Mouse (Mus musculus) heart, adult 11 months (tissue): ENCODE measurements at regions not wholly inside any gene's neighbourhood (a gene's known extent, or its start where the extent isn't known, plus 50 kb on each side); places are given as distances from the start of the nearest gene placed in this dataset.

Experiments
- DNase-seq: peaks from one replicate; pipeline ENCODE4 v3.0.0; 2022

DNA sequence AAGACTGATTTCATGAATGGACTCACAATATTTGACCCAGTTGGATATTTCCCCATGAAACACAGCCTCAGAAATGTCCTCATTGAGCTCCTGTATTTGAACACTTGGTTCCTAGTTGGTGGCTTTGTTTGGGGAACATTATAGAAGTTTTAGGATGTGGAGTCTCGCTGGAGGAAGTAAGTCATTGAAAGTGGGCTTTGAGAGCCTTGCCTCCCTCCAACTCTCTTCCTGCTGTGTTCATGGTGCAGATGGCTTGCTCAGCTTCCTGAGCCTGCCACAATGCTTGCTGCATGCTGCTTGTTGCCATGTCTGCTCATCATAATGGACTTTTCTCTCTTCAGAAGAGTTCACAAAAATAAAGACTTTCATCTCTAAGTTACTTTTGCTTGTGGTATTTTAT is 239.5 kb upstream of the Trib2 start:
- peak; percentile 70 for DNase-seq

DNA sequence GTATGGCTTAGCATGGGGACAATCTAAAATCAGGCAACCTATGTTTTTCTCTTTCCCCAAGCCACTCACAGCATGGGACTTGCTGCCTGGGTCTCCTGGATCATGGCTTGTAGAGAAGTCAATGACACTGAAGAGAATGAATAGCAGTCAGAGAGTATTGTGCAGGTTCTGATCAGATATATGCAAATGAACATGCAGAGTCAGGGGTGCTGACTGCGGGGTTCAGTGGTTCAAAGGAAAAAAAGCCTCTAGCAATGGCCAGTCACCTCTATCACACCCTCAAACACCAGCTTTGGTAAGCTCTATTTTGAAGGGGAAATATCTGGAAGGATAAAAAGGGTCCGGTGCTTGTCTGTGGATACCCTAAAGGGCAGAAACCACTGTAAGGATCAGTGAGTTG is 237.9 kb upstream of the Trib2 start:
- peak; percentile 55 for DNase-seq

DNA sequence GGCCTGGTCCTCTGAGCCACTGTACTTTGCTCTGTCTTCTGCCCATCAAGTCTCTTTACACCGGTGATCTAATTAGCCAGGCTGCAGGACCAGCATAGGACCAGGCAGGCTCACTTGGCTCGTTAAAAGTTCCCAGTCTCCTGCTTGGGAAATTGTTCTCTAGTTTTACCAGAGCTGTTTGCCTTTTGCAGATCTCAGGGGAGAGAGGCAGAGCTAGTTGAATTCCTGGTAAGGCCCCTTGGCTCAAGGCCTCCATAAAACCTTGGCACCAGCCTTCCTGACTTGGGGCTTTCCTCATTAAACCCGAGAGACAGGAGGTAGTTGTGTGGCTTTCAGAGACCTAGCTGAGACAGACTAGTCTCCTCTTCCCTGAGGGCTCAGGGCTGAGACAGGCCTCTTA is 237.0 kb upstream of the Trib2 start:
- DNase-seq: peak; percentile 82

DNA sequence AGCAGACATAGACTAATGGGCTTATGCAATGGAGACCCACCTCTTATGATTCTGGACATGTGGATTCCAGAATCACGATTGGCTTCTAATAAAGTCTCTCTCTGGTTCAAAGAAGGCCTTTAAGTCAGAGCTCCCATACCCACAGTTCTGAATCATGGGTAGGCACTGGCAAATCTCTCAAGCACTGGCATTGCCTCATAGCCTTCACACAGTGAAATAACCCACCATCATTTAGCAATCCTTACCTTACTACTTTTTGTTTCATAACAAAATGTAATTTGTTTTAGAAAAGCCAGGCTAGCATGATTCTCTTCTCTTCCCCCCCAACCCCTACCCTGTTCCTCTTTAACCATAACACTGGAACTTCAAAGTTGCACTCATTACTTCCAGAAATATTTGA is 236.3 kb upstream of the Trib2 start:
- peak; percentile 10 for DNase-seq

DNA sequence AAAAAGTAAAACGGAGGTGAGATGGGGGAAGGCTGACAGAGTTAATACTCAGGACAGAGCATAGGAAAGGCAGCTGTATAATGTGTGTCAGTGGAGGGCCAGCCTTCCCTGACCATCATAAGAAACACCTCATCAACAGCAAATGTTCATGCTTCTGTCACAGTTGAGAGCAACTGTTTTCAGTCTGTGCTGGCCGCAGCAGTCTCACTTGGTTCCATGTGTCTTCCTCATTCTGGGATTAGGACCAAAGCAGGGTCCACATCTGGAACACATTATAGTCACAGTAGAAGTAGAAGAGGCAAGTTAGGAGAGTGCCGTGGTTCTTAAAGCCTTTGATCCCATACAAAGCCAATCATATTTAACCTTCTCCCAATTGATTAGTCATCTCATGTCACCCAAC is 235.6 kb upstream of the Trib2 start:
- peak; percentile 79 for DNase-seq

DNA sequence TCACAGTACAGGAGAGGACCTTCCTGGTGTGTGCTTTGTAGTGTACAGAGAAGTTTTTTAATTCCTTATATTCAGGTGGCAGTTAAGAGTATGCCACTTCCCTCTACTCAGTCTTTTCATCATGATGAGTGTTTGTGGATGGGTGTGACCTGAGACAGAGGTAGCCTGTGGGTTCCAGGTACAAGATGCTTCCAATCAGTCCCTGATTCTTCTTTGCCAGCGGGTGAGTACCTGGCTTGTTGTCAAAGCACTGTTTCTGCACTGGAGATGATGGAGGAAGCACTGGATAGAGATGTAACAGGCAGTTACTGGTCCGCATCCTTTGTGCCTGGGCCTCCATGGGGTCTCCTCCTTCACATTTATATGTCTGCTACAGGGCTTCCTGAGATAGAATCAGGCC is 234.7 kb upstream of the Trib2 start:
- no peak for DNase-seq

DNA sequence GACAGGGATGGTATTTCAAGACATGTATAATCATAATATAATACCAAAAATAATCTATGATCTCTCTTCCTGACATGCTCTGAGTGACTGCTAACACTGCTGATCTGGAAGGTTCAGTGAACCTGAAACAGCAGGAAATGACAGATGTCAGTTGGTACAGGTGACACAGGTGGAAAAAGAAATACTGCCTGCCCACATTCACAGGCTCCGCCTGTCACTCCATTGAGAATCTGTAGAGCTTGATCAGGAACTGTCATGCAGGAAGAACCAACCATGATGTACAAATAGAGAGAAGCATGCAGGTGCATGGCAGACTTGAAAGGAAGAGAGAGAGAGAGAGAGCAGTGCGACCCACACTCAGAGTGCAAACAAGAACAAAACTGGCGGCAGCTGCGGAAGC is 232.8 kb upstream of the Trib2 start:
- peak; percentile 56 for DNase-seq

DNA sequence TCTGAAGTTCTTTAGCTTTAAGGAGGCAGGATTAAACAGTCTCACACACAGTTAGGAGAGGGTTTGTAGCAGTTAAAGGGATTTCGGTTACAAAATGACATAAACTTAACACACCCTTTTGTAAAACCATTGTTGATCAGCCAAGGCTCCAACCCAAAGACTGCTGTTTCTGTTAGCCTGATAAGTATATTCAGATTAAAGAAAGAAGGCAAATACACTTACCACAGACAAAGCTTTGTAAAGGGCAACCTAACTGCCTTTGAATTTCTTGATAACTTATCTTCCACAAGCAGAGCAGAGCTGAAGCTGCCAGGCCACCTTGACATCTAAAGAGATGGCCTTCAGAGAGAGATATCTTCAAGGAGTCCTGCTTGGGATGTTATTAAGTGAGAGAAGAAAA is 229.9 kb upstream of the Trib2 start:
- peak; percentile 72 for DNase-seq

DNA sequence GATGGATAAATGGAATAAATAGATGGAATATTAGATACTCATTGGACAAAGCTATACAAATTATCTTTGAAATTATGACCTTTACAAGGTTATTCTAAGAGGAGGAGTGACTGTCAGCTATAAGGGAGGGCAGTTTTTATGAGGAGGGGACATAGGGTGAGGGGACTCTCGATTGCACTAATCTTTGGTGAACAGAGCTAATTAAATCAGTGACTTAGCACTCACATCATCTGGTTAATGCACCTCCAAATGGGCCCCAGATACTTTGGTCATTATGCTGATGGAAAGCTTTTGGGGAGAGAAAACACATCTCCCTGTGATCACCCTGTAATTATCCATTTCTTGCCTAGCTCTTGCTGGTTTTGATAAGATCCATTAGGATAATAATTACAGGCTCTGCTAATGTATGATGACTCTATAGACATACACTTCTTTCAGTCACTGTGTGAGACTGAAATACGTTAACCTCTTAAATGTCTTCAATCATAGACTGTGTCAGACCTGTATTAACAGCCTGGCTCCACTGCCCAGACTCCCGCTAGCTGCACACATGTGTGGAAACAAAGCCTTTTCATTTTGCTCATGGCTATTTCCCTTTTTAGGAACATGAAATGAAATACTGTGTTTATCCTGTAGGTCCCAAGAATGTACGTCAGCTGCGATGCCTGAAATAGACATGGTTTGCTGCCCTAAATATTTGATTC is 229.2 kb upstream of the Trib2 start:
- peak; percentile 30 for DNase-seq

DNA sequence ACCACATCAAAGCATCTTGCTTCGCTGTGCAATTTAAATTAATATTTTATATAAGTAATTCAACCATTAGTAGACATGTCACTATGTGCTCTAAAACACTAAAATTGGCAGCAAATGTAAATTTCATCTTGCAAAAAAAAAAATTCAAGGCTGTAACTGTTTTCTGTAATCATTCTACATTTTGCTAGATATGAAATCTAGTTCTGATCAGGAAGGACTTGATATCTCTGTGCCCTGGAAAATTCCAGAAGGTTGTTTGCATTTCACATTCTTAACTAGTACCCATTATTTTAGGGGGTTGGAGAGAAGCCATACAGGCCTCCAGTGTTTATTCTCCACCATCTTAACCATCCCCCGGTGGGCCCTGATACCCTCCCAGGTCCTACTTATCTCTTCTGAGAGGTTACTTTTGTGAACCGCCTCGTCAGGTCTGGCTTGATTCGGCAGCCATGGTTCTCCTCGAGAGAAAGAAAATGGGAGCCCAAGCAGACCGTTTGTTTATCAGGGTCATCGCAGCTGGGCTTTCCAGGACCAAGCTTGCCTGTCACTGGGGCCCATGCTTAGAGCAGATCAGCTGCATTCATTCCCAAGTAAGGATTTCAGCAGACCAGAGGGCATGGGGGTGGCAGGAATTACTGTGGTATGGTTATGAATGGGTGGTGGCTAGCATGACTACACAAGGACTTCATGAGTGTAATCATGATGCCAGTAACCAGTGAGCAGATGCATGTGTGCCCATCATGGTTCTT is 226.9 kb upstream of the Trib2 start:
- DNase-seq: peak; percentile 83

DNA sequence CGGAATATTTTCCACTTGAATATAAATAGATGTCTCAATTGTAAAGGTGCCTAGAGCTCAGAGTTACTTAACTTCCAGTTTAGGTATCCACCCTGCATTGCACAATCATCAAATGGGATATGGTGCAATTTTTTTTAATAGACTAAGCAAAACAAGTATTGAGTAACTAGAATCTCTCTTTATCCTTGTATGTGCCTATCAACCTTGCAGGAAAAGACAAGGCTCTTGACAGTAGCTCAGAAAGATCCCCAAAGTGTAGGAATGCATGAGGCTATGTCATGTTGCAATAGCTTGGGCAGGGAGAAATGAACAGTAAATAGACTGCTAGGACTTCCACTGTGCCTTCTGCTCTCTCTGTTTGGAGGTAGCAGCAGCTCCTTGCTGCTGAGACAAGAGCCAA is 225.6 kb upstream of the Trib2 start:
- peak; percentile 81 for DNase-seq

DNA sequence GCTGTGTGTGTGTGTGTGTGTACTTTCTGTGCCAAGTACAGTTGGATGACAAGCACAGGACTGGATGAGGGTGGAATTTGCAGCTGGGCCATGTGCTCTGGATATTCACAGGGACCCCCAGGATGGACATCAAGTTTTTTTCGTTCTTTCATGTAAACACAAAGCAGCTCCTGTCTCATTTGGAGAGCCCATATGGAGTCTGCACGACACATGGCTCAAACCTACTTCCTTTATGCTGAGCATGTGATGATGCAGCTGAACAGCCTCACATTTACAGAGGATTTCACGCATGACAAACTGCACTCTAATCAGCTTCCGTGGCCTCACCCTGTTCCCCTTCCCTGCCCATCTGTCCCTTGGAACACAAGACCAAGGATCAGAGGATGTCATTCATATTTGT is 224.4 kb upstream of the Trib2 start:
- DNase-seq: peak; percentile 80

DNA sequence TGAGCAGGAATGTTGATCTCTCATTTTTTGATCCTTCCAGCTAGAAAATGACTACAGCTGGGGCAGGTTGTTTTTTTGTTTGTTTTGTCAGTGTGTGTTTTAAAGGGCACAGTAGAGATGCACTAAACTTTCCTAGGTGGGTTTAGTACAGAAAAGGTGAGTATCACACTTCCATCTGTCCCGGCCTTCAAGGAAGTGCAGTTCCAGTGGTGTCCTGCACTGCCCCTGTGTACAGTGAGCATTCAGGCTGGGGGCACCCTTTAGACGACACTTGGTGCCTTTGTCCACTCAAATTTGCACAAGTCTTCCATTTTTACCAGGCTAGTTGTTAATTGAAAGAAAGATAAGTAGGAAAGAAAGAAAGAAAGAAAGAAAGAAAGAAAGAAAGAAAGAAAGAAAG is 218.8 kb upstream of the Trib2 start:
- DNase-seq: peak; percentile 58

DNA sequence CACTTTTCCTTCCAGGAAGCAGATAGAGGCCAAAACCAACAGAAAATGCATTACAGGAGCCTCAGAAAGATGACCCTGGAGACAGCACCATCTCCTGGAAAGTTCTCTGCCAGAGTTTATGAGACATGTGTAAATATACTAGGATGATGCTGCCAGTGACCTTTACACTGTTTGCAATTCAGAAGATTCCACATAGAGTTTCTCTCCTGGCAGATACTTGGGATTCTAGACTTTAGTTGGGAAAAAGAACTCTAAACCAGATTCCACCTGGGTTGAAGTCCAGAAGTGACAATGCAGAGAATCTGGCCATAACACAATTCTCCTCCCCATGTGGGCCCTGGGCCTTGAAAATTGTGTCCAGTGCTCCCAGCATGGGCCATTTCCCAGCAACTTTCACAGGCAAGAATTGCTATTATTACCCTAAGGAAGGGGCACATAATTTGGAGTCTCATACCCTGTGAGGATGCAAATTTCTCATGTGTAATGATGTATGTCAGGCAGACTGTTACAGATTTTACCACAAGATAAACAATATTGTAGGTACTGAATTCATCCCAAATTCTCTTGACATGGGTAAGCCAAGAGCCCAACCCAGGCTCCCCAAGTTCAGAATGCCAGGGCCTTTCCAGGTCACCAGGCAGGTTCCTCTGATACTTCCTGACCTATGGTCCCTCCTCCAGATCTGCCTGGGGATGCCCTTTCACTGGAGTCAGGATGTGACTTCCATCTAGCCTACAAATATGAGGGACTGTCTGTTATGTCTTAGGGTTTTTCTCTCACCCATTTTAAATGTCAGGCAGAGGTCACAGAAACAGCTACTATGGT is 218.2 kb upstream of the Trib2 start:
- DNase-seq: peak; percentile 73

DNA sequence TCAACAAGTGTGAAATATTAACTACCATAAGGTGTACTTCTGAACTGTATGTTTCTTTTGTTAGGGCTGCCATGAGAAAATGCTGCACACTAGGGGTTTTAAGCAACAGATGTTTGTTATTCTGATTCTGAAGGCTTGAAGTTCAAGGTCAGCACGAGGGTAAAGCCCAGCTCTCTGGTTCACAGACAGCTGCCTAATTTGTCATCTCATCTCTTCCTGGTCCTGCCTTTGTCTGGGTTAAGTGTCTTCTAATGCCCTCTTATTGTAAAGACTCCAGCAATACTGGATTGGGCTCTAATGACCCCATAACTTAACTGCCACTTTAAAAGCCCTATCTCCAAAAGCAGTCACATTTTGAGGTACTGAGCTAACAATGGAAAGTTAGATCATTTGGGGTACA is 209.9 kb upstream of the Trib2 start:
- DNase-seq: no peak

DNA sequence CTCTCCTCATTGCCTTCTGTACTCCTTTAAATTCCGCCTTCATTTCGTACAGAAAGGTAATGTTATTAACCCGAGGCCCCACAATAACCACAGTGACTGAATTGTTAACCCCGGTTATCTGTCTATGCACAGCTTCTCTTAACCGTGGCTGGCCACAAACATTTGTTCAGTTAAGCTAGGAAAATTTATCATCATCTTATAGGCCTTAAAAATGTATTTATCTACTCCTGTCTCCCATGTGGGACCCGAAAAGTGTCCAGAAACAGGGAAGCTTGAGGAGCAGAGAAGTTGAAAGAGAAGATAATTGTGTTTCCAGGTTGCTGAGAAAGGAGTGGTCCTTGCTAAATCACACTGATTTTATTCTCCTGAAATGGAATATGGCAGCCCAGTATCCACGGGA is 206.6 kb upstream of the Trib2 start:
- peak; percentile 50 for DNase-seq

DNA sequence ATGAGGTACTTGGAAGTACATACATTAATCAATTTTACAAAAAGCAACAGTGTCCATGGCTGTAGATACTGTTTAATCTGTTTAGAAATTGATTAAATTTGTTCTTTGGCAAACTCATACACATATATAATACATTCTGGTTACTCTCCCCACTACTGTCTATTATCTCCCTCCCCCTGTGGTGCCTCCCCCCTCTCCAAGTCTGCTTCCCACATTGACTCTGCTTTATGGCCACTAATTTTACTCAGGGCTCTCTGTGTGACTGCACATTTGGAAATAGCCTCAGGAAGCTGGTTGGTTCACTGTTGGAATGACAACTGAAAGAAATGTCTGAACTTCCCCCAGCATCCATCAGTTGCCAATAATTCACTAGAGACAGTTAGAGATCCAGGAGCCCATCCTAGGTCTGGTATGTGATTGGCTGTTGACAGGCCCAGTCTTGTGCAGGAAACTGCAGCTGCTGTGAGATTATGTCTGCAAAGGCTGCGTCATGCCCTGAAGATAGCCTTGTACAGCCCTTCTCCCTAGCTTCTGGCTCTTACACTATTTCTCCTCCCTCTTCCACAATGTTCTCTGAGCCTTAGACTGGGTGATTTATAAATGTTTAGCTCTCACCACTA is 204.6 kb upstream of the Trib2 start:
- peak; percentile 96 for DNase-seq

DNA sequence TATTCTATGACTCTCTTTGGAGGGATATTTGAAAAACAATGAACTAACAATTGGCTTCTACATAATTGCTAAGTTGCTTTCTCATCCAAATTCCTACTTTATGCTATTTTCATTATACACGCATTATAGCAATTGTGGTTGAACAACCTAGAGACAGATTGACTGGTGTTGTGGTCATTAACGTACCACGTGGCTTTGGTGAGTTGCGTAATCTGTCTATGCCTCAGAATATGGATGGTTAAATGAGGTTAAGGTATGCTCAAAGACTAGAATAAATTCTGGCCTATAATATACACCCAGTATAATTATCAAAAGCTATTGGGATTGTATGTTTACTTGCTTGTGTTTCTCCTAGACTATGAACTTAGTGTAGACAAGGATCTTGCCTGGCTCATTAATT is 201.5 kb upstream of the Trib2 start:
- no peak for DNase-seq

DNA sequence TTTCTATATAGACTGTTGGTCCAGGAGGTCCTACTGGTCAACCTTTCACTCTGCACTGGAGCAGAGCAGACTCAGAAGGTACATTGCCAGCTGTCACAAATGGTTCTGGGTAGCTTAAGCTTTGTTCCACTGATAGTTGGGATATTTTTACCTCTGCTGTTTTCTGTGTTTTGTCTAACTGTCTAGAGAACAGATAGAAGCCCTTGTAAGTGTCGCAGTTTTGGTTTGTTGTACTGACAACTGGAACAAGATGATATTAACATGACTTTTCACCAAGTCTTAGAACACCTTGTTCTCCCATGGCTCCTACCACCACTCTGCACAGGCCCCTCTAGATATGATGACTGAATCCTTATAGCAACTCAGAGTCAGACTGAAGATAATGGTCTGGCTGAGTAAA is 199.9 kb upstream of the Trib2 start:
- peak; percentile 94 for DNase-seq

DNA sequence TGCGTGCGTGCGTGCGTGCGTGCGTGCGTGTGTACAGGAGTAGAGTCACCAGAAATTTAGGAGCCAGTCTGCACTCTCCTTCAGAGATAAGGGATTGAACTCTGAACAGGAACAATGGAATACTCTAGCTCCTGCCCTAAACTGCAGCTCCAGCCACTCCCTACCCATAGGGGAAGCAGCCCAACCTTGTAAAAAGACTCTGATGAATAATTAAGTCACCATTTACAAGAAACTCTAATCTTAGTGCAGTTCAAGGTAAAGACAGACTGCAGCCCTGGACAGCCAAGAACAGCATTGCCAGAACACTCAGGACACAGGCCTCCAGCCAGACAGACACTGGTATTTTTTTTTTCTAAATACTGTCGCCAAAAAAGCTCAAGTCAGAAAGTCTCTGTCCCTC is 198.9 kb upstream of the Trib2 start:
- DNase-seq: peak; percentile 88

DNA sequence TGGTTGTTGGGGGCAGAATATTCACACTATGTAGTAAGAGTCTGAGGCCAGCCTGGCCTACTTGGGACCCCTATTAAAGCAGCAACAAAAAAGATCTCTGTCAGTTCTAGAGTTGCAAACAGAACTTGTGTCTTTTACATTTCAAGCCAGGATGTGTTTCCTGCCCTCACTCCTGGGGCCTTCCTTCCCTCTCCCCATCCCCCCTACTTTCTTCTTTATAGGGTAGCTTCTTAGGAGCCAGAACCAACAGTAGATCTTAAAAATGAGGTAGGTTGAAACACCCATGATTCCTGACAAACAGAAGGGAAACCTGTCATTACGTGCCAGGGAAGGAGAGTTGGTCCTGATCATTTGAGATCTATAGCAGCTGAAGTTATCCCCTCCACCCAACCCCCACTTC is 198.0 kb upstream of the Trib2 start:
- peak; percentile 66 for DNase-seq

DNA sequence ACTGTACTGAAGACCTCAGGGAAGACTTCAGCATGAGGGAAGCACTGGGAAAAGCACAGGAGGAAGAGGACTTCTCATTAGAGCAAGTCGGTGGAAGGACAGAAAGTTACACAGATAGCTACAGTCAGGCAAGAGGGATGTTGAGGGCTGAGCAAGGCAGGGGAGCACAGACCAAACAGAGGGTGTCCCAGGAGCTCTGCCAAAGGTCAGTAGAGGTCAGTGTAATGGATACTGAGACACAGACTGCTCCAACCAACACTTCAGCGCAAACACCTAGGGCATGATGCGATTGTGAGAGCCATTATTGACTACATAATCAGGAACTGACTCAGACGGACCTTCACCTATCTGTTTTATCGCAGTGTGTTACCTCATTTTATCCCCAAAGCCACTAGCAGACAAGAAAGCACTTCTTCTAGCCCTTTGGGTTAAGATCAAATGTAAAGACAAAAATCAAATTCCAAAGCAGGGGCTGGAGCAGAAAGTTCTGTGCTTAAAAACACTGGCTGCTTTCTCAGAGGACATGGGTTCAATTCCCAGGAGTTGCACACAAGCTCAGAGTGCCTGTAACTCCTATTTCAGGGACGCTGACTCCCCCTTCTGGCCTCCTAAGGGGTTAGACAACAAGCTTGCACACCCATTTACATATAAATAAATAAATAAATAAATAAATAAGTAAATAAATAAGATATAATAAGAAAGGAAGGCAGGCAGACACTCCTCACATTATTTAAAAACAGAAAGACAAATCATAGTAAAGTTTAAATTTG is 197.3 kb upstream of the Trib2 start:
- DNase-seq: peak; percentile 84

DNA sequence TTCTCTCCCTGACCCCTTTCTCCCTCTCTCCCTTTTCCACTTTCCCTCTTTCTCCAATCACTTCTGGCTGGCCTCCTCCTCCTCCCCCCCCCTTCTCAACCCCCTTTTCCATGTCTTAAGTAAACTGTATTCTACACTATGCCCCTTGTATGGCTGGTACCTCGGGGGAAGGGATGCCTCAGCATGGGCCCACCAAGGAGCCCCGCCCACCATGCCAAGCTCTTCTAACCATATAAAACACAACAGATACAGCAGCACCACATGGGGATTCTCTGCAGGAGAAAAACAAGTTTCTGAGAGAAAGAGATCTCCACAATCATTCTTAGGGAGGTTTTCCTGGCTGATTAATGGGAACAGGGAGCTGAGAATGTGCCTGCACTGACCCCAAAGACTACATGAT is 196.6 kb upstream of the Trib2 start:
- peak; percentile 73 for DNase-seq
